Mouse (Mus musculus) layer of hippocampus, adult 8-10 months (tissue): ENCODE measurements around the gene Pgr. TPM values are rescaled to one million over a fixed set of nuclear protein-coding genes. Genes with fewer than 3 reads are reported as not detected.

Experiments
- DNase-seq, 2 experiments: peaks; one replicate each; pipeline ENCODE4 v3.0.0; 2022; ENCODE audit warnings: low spot score in 2 of 2
- total RNA-seq, 4 experiments: library from RNA; stranded (reverse); gene quantifications; 2 replicates each; pipeline ENCODE4 v1.2.4; 2022

Pgr gene
- 10 to 100 TPM; 11.6 to 16.0 (median 12.9) TPM for total RNA-seq

DNA sequence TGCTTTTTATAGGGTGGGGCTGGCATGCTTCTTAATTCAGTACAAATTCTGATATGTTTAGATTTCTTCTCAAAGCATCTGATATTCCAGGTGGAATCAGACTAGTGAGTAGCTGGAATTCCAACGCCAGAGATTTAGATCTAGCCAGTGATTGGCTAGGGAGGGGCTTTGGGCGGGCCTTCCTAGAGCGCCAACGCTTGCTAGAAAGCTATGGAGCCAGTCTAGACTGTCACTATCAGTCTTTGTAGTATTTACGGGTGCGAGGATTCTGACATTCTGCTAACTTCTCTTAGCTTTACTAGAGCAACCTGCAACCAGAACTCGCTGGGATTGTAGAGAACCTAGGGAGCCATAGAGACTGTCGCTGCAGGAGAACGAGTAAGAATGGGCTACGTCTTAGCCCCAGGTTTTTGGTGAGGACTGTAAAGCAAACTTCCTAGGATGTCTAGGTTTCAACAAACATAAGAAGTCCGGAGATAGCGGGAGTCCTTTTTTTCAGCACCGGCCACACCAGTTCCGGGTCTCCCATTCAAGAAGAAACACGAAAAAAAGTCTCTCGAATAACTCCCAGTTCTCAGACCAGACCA, at the start of gene Pgr:
TSS of gene Pgr (plus strand) at position 218 of the 587 bp plus-strand sequence.
- peak; percentile 13 to 15 for DNase-seq

DNA sequence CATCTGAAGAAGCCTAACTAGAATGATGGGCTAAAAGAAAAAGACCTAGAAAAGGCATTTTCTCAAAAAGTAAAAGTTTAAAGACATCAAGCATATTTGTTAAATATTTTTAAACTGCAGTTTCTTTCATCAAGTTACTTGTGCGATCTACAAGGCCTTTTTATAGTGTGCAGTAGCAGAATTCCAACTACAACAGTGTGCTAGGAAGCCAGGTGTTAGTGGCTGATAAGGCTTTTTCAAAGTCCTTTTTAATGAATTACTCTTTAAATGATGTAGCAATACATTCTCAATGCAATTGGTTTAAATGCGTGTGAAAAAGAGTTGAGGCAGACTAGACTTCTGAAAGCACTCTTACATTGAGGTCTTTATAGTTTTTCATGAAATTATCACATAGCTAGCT, 42.2 kb upstream of the Pgr start:
- no peak for DNase-seq

DNA sequence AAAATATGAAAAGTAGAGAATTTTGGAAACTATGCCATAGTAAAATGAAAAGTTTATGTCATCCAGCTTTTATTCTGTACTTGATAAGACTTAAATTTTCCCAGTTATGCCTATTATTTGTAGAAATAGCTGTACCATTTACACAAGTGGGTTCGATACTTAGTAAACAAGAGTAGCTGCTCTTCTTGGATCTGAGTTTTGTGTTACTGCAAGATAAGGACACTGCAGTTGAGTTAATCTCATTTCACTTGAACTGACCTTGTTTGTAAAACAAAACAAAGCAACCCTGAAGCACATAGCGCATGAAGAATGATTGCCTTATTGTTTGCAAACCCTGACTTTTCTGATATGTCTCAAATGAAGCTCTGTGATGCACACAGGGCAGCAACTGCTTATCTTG, 31.1 kb upstream of the Pgr start:
- no peak for DNase-seq

DNA sequence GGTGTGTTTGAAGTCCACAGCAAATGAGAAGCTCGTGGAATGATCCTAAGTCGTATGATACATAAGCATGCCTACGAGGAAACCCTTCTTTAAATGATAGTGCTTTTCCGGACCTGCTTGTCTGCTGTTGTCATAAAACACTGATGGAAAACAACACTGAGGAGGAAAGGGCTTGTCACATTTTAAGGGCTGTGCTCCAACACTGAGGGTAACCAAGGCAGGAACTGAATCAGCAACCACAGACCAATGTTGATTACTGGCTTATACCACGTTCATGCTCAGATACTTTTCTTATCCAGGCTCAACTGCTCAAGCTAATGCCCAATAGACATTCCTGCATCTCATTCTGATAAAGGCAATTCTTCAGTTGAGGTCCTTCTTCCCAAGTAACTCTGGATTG, 4.4 kb upstream of the Pgr start:
- DNase-seq: no peak

DNA sequence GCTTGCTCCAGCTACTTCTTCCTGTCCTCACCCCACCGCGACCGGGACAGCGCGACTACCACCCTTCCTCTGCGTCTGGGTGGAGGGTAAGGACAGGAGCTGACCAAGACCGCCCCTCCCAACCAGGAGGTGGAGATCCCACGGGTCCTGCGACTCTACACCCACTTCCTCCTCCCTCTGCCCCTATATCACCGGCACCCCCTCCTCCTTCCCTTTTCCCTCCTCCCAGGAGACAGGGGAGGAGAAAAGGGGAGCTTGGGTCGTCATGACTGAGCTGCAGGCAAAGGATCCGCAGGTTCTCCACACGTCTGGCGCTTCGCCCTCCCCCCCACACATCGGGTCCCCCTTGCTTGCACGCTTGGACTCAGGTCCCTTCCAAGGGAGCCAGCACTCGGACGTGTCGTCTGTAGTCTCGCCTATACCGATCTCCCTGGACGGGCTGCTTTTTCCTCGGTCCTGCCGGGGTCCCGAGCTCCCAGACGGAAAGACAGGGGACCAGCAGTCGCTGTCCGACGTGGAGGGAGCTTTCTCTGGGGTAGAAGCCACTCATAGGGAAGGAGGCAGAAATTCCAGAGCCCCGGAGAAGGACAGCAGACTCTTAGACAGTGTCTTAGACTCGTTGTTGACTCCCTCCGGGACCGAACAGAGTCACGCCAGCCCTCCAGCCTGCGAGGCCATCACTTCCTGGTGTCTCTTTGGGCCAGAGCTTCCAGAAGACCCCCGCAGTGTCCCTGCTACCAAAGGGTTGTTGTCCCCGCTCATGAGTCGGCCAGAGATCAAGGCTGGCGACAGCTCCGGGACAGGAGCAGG, 775 bp downstream of the Pgr start:
- DNase-seq: peak in 1 of 2 experiments; percentile 3

DNA sequence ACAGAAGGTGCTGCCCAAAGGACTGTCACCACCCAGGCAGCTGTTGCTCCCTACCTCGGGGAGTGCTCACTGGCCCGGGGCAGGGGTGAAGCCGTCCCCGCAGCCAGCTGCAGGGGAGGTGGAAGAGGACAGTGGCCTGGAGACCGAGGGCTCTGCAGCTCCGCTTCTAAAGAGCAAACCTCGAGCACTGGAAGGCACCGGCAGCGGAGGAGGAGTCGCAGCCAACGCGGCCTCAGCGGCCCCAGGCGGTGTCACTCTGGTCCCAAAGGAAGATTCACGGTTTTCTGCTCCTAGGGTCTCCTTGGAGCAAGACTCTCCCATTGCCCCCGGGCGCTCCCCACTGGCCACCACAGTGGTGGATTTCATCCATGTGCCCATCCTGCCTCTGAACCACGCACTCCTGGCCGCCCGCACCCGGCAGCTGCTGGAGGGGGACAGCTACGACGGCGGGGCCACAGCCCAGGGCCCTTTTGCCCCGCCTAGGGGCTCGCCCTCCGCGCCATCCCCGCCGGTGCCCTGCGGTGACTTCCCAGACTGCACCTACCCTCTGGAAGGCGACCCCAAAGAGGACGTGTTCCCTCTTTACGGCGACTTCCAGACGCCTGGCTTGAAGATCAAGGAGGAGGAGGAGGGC, 1.5 kb downstream of the Pgr start:
- DNase-seq: peak; percentile 15 to 20

DNA sequence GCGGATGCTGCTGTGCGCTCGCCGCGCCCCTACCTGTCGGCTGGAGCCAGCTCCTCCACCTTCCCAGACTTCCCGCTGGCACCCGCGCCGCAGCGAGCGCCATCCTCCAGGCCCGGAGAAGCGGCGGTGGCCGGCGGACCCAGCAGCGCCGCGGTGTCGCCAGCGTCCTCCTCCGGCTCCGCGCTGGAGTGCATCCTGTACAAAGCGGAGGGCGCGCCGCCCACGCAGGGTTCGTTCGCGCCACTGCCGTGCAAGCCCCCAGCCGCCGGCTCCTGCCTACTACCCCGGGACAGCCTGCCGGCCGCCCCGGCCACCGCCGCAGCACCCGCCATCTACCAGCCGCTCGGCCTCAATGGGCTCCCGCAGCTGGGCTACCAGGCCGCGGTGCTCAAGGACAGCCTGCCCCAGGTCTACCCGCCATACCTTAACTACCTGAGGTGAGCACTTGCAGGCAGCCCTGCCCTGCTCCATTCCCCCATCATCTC, 2.1 kb downstream of the Pgr start:
- peak; percentile 19 to 52 for DNase-seq

DNA sequence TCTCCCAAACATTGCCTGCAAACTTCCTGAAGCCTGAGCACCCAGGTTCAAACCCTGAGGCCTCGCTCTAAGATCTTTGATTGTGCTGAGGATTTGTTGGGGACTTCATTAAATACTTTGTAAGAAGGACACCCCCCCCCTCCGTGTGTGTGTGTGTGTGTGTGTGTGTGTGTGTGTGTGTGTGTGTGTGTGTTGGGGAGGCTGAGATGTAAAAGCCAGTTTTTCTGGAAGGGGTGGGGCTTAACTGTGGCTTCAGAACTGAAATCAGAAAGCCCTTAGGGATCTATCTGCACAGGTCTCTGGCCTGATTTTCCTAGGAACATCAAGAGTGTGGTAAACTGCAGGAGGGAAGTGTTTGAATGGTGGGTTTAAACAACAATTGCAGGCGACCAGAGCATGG, 2.6 kb downstream of the Pgr start:
- DNase-seq: peak in 1 of 2 experiments; percentile 3

DNA sequence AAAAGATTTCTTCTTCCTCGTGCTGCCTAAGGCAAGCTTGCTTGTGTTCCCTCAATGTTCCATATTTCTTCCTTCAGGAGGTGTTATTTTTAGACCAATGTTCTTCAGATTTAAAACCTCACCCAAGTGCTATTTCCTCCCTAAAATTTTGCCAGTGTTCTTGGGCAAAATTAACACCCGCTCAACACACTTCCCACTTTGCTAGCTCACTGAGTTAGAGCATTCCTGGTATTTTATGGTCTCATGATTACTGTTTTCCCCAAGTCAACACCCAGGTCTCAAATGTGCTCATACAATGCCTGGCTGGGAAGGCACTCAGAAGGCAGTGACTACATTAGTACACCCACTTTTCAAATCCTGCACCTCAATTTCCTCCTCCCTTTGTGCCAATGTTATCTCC, 27.9 kb downstream of the Pgr start:
- no peak for DNase-seq

DNA sequence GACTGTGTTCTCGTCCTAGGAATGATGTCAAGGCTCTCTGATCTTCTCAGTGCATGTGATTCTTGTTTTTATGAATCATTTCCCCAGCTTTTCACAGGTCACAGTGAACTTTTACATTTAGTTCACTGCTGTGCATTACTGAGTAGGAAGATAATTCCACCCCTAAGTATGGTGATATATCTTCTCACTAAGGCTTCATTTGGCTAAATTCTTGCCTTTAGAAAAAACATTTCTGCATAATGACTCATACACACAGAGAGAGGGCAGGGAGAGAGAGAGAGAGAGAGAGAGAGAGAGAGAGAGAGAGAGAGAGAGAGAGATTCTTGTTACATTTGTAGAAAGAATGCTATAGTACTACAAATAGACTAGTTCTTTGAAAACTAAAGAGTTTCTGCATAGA, 38.1 kb downstream of the Pgr start:
- no peak for DNase-seq

DNA sequence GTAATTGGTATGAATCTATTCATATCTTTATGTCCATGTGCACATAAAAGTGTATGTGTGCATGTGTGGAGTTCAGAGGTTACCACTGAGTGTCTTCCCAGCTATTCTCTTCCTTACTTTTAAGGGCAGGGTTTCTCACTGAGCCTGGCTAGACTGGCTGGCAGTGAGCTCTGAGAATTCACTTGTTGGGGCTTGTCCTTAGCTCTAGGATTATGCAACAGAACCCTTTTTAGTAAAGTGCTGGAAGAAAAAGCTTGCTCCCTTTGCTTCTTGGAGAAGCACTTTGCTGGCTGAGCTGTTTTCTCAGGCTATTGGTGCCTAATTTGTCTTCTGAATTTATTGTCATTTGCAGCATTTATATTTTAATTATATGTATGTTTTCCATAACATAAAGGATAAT, 53.7 kb downstream of the Pgr start:
- DNase-seq: no peak

DNA sequence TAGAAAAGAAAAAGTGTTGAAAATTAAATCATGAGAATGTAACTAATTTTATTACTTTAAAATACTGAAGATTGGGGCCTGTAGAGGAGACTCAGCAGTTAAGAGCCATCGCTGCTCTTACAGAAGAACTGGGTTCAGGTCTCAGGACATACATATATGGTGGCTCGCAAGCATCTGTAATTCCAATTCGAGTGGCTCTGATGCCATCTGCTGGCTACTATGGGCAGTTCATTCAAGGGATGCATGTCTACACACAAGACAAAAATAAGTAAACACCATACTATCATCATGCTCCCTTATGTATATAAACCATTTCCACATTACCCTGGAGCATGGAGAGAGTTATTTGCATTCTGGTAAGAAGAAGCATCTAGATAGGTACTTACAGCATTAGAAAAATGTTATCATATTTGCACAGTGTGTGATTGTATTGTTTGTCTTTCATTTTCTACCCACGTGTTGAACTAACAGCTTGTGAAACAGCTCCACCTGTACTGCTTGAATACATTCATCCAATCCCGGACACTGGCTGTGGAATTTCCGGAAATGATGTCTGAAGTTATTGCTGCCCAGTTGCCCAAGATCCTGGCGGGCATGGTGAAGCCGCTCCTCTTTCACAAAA, 65.0 kb downstream of the Pgr start:
- peak in 1 of 2 experiments; percentile 46 for DNase-seq

DNA sequence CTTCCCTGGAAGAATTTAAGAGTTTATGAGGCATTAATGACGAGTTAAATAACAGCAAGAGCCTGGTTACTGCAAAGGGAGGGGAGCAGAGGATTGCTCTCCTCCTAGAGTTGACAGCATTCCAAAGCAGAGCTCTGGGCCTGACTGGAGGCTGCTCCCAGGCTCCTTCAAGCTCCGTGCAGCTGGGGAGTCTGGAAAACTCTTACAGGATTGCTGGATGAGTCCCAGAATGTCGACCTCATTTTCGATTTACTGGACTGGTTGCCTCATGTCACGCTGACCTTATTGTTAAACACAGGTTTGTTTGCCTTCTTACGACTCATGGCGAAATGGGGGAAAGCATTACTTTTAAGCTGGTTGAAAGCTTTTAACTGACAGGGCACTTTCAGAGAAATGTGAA, 70.6 kb downstream of the Pgr start:
- no peak for DNase-seq

DNA sequence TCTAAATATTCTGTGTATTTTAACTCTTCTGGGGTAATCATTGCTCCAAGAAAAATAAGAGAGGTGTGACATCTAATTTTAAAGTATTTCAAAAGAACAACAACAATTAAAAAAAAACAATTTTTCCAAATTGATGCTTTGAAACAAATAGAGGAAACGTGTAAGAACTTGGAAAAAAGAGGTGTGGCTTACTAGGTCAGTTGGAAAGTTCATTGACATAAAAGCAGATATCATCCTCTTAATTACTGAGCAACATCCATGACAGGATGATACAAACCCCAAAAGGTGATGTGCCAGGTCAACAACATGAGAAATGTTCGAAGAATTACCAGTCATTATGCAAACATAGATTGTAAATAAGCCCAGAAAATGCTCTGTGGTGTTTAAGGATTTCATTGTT, 71.9 kb downstream of the Pgr start, which contains the start of gene Gm16485:
TSS of gene Gm16485 (plus strand) at position 301 of the 400 bp plus-strand sequence.
- DNase-seq: no peak

DNA sequence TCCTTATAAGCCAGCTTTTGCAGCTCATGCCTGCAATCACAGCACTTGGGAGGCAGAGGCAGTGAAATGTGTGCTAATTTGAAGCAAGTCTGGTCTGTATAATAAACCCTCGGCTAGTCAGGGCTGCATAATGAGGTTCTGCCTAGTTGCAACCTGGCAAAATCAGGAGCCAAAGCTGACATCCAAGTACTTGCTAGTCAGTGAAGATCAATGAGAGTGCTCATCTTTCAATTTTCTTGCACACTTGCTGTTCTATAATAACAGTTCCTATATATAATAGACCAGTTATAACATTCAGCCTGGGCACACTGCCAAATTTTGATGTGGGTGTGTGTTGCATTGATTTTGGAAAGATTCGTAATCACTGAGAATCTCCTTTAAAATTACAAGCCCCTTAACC, 78.1 kb downstream of the Pgr start:
- DNase-seq: no peak

DNA sequence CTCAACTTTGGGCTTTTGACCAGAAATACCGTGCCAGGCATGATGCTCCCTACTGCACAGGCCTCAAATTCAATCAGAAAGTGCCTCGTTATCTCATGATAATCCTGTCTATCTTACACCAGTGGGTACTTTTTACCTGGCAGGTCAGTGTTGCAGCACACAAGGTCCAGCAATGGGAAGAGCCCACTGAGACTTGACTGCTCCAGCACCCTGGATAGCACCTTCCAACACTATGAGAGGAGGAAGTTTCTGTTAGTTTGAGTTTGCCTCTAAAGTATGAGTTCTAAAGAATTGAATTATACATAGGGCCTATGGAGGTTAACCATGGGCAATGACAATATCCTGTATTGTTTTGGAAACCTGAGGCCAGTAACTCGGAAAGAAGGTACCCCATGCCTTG, 82.7 kb downstream of the Pgr start:
- DNase-seq: no peak

DNA sequence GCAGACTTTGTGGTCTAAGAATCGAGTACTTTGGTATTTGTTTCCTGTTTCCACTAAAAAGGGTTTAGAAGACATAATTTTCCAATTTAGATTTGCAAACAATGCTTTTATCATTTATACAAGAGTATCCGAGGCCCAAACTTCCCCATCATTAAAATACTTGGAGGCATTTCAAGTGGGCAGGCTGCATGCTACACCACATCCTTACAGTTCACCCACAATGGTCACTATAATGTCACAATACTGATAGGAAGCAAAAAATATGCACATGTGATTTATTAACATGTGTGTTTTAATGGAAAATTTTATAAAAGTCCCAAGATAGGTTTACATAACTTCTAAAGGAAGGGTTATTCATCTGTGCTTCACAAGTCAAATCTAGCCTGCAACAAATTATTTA, 96.9 kb downstream of the Pgr start:
- no peak for DNase-seq

DNA sequence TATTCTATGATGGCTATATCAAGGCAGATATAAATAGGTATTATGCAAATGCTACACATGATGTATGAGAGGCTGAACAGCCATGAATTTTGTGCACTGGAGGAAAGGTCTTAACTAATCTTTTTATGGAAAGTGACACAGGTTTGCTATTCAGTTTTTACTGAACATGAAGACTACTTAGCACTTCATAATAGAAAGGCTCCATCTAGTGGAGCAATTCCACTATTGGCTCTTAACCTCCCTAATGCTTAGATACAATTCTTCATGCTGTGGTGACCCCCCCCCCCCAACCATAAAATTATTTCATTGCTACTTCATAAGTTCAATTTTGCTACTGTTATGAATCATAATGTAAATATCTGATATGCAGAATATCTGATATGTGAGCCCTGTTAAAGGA, 101.5 kb downstream of the Pgr start:
- no peak for DNase-seq

DNA sequence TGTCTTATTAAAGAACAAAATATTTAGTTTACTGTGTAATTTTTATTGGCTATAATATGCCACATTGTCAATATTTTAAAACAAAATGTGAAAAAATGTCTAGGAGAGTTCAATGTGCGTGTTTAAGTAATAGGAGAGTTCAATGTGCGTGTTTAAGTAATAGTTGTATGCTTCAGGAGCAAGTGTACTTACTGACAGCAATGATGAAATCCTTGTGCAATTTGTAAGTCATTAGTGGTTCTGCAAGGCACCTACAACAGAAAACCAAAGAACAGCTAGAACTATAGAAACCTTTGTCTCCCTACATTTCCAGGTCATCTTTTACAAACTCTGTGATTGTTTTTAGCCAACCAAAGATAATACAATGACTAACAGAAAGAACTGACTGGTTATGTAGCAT, 115.5 kb downstream of the Pgr start:
- no peak for DNase-seq
